Mouse (Mus musculus) adipocyte (in vitro differentiated cells): ENCODE results near the gene Cad.
A peak's percentile ranks its signal among the peaks of the same experiment; 100 is the strongest.

ENCODE experiments used
- DNase-seq: peaks from one replicate; pipeline ENCODE4 v3.0.0-alpha.2; 2016; ENCODE audit warnings: low spot score

Gene Cad

DNA sequence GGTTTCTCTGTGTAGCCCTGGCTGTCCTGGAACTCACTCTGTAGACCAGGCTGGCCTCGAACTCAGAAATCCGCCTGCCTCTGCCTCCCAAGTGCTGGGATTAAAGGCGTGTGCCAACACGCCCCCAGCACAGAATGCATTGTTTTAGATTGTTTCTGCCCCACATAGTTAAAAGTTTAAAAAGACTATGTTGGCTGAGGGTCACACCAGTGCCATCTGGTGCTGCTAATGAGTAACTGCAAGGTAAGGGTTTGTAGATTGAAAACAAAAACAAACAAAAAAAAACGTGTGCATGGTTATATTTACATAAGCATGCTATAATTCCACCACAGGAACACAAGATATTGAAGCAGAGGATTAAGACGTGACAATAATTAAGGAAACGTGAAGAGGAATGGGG, 56.2 kb downstream of the Cad start:
- DNase-seq = peak; percentile 50

DNA sequence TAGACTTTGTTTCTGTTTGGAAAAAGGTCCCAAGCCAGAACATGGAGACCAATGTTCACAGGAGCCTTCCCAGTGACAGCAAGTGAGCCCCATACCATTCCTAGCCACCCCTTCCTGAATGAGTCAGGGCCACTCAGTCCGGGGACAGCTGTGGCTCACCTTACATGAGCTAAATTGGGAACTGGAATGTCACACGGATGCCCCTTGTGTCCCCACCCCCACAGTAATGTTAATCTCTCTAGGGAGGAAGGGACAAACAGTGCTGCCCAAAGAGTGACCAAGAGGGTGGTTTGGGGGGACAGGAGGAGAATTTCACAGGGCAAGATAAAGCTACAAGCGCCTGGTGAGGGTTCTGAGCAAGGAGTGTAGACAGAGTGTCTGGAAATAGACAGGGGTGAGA, 61.8 kb downstream of the Cad start, which contains the start of gene Trim54:
Gene Trim54, plus strand, starts transcription at position 359 of the 400 bp plus-strand sequence.
- no peak for DNase-seq

DNA sequence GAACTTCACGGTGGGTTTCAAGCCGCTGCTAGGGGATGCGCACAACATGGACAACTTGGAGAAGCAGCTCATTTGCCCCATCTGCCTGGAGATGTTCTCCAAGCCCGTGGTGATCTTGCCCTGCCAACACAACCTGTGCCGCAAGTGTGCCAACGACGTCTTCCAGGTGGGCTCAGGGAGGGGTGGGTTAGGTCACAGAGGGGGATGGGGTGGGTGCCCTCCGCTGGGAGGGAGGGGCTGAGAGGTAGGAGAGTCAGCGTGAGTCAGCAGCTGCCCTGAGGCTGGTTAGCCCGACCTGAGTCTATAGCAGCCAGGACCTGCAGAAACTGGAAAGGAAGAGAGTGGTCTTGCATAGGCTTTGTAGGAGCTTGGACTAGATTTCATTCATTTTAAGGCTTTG, 62.3 kb downstream of the Cad start:
- DNase-seq = no peak

- DNase-seq = no peak
These were observed 66.5 kb downstream of the Cad start for GRCm38 (mm10) chr5:31121111-31121510.

DNA sequence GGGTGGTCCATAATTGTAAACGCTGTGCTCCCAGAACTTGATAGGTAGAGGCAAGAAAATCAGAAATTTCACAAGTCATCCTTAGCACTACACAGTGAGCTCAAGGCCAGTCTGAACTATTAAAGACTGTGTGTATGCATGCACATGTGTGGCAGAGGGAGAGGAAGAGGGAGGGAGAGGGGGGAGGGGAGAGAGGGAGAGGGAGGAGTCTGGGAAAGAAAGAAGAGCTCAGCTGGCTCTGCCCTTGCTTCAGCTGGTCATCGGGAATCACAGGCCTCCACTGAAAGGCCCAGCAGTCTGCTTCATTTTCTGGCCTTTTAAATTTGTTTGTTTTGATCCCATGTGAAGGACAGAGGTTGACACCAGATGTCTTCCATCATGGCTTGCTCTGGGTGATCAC, 68.9 kb downstream of the Cad start:
- DNase-seq = peak; percentile 20

DNA sequence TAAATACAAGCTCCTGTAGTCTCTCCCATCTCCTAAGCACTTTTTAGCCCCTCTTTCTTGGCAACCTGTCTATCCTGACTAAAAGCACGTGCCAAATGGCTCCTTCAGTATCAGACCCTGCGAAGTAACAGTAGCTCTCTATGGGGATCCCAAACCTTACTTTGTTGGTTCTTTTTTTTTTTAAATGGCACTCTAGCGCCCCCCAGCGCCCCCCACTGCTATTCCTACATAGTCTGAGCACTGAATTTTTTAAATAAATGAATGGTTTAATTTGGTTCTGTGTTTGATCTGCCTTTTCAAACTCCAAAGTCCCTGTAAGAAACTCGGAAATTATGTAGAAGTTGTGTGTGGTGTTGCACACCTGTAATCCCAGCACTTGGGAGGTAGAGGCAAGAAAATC, 71.5 kb downstream of the Cad start:
- DNase-seq = no peak
